8 mouse cellular contexts compared by ENCODE assay signal in genomic region chr5:19909071-19909470, GRCm38 (mm10).
A peak's percentile ranks its signal among the peaks of the same experiment; 100 is the strongest.
DNase-seq lines count a peak whose midpoint lies in the region; ATAC-seq and TF ChIP-seq lines count a peak whose summit lies in the region.

No protein-coding gene starts in this region.

- peak overlapping the region; percentile 61 for H3K4me2 ChIP-seq in lung, embryonic 15.5 days
- peak overlapping the region; percentile 62 for H3K4me2 ChIP-seq in neural tube, embryonic 15.5 days

- 4% methylated on average over 11 of the region's 11 CpGs for WGBS in lung, embryonic 15.5 days
- 2% methylated on average over 11 of the region's 11 CpGs for WGBS in neural tube, embryonic 15.5 days

- no peaks in the 10 kb centered on the region for H3K9me3 ChIP-seq in lung, embryonic 15.5 days
- no peaks in the 10 kb centered on the region for H3K9me3 ChIP-seq in neural tube, embryonic 15.5 days (replicated peaks)

- H3K9ac ChIP-seq in lung, embryonic 15.5 days: no peak overlapping the region
- peak overlapping the region; percentile 55 for H3K9ac ChIP-seq in neural tube, embryonic 15.5 days (replicated peaks)

- peak overlapping the region; percentile 30 for H3K4me3 ChIP-seq in lung, embryonic 15.5 days
- peak overlapping the region; percentile 55 for H3K4me3 ChIP-seq in left cerebral cortex, adult 2 months
- peak overlapping the region; percentile 60 for H3K4me3 ChIP-seq in neural tube, embryonic 15.5 days (replicated peaks)

- no peaks in the 10 kb centered on the region for H3K27me3 ChIP-seq in lung, embryonic 15.5 days
- H3K27me3 ChIP-seq in neural tube, embryonic 15.5 days (replicated peaks): no peaks in the 10 kb centered on the region

- ATAC-seq in lung, embryonic 15.5 days (ENCODE audit: borderline replicate concordance, extremely low read depth, low FRiP score, low TSS enrichment): no peak
- ATAC-seq in frontal cortex, adult (ENCODE audit: low TSS enrichment): peak; percentile 68
- ATAC-seq in neural tube, embryonic 15.5 days (ENCODE audit: low FRiP score): peak; percentile 70

- H3K4me1 ChIP-seq in lung, embryonic 15.5 days: 0 out of 2 replicates have a peak, but pooled peaks cover 6% of the 10 kb centered on the region
- peaks cover 22% of the 10 kb centered on the region for H3K4me1 ChIP-seq in neural tube, embryonic 15.5 days

- no peak overlapping the region for H3K27ac ChIP-seq in lung, embryonic 15.5 days
- H3K27ac ChIP-seq in left cerebral cortex, adult 2 months: peak overlapping the region; percentile 96
- H3K27ac ChIP-seq in neural tube, embryonic 15.5 days (replicated peaks): peak overlapping the region; percentile 88

- intact Hi-C loops in left cerebral cortex, adult 2 months (cut with DNase I): loop anchor here (2.0 to 10.0 kb wide), 5 partner anchors 164 to 796 kb away; no protein-coding TSS in a partner anchor

- no peaks in the 10 kb centered on the region for H3K36me3 ChIP-seq in lung, embryonic 15.5 days
- no peaks in the 10 kb centered on the region for H3K36me3 ChIP-seq in neural tube, embryonic 15.5 days

- DNase-seq in lung, postnatal 14 days: no peak
- DNase-seq in left cerebral cortex, adult 2 months (ENCODE audit: extremely low spot score in 1 of 2, low spot score in 2 of 2): peak; percentile 54 to 57
- no peak for DNase-seq in urinary bladder, postnatal 36 days (ENCODE audit: low spot score in 2 of 2)
- no peak for DNase-seq in kidney, adult 9 months
- no peak for DNase-seq in lung, postnatal 25 days (ENCODE audit: low spot score)

- no peak for TF ChIP-seq CTCF in left cerebral cortex, adult 2 months (IDR thresholded peaks at IDR 0.05)

Comparison
In these comparisons a context has a peak if more than half of its experiments do, and no peak if none do; other contexts are left out.
1. DNase-seq: peak in left cerebral cortex, adult 2 months (2 of 2); none in lung, postnatal 14 days (single experiment), urinary bladder, postnatal 36 days (0 of 2), kidney, adult 9 months (single experiment) and lung, postnatal 25 days (single experiment).
2. Peak in every context shown above with its lines, with median percentiles within 50 percentile points of each other: H3K4me3 ChIP-seq.